8 mouse cellular contexts compared by ENCODE assay signal in genomic region chr5:77266886-77267401, GRCm38 (mm10). TPM values are rescaled to one million over a fixed set of nuclear protein-coding genes. Genes with fewer than 3 reads are reported as not detected.
A peak's percentile ranks its signal among the peaks of the same experiment; 100 is the strongest.
DNase-seq lines count a peak whose midpoint lies in the region; ATAC-seq and TF ChIP-seq lines count a peak whose summit lies in the region.

No protein-coding gene starts in this region.

- H3K9me3 ChIP-seq in heart, embryonic 15.5 days (replicated peaks): no peaks in the 10 kb centered on the region
- H3K9me3 ChIP-seq in liver, embryonic 14.5 days (ENCODE audit: control insufficient read depth, low read length): no peaks in the 10 kb centered on the region

- peaks cover 29% of the 10 kb centered on the region for H3K4me1 ChIP-seq in heart, embryonic 15.5 days (replicated peaks)
- H3K4me1 ChIP-seq in liver, embryonic 14.5 days (replicated peaks; ENCODE audit: control insufficient read depth in 2 of 2, insufficient read depth in 2 of 2, low read length in 1 of 2): peaks cover 0 to 6% of the 10 kb centered on the region in 2 experiments; a peak in 3 of 4 replicates

- TF ChIP-seq CTCF in liver, embryonic 14.5 days (IDR thresholded peaks at IDR 0.05; ENCODE audit: low read depth): no peak

- H3K4me3 ChIP-seq in heart, embryonic 15.5 days: peak overlapping the region; percentile 88
- H3K4me3 ChIP-seq in liver, embryonic 14.5 days (ENCODE audit: insufficient read depth in 1 of 2, low read depth in 2 of 2, low read length in 2 of 2): peak overlapping the region; percentile 80 to 85

- ATAC-seq in heart, embryonic 15.5 days (replicated peaks; ENCODE audit: insufficient number of reproducible peaks, insufficient read depth, low FRiP score, low read depth): no peak
- no peak for ATAC-seq in liver, embryonic 14.5 days (ENCODE audit: insufficient read depth)

- peak overlapping the region; percentile 87 for H3K9ac ChIP-seq in heart, embryonic 15.5 days
- H3K9ac ChIP-seq in liver, embryonic 14.5 days (replicated peaks): peak overlapping the region; percentile 71

- TF ChIP-seq EP300 in liver, embryonic 14.5 days (IDR thresholded peaks at IDR 0.05; ENCODE audit: low read depth): no peak

- H3K27ac ChIP-seq in heart, embryonic 15.5 days: peak overlapping the region; percentile 96
- peak overlapping the region; percentile 54 for H3K27ac ChIP-seq in liver, embryonic 14.5 days

- peaks cover 21% of the 10 kb centered on the region for H3K36me3 ChIP-seq in heart, embryonic 15.5 days
- H3K36me3 ChIP-seq in liver, embryonic 14.5 days (replicated peaks; ENCODE audit: control insufficient read depth, insufficient read depth, low read depth): no peaks in the 10 kb centered on the region

- DNase-seq in heart, adult 8-10 months (ENCODE audit: low spot score): peak; percentile 9
- no peak for DNase-seq in heart, postnatal 4 days
- peak; percentile 66 for DNase-seq in NIH3T3 (ENCODE audit: low read depth)
- peak in 1 of 3 experiments; percentile 36 for DNase-seq in liver, embryonic 14.5 days (ENCODE audit: low read depth in 3 of 3, low spot score in 3 of 3)
- DNase-seq in retina, embryonic 14.5 days (ENCODE audit: low spot score): peak; percentile 40
- DNase-seq in layer of hippocampus, postnatal 25 days (ENCODE audit: extremely low spot score in 1 of 2, low spot score in 1 of 2): no peak
- no peak for DNase-seq in urinary bladder, postnatal 4 days (ENCODE audit: low spot score in 2 of 2)

- no peaks in the 10 kb centered on the region for H3K27me3 ChIP-seq in heart, embryonic 15.5 days
- no peaks in the 10 kb centered on the region for H3K27me3 ChIP-seq in liver, embryonic 14.5 days (ENCODE audit: control insufficient read depth, insufficient read depth, low read length)

- WGBS in heart, embryonic 15.5 days: 1% methylated on average over 11 of the region's 11 CpGs
- WGBS in liver, embryonic 14.5 days (ENCODE audit: insufficient replicate concordance): under 1% methylated on average over 11 of the region's 11 CpGs

- peak overlapping the region; percentile 68 for H3K4me2 ChIP-seq in heart, embryonic 15.5 days
- peak overlapping the region; percentile 81 for H3K4me2 ChIP-seq in liver, embryonic 14.5 days (ENCODE audit: low read depth)

RNA-seq across cellular contexts. Expression of gene Rest, which starts 1.7 kb away (rescaled TPM):
- total RNA-seq in heart, adult 8-10 months (2022): 10 to 100 TPM; 13.2 to 14.9 (median 14.3) TPM
- 10 to 100 TPM; 33.2 to 34.3 TPM for total RNA-seq in heart, postnatal 4 days (2021)
- polyA plus RNA-seq in heart, embryonic 15.5 days (2015; fragmentation: Nextera tagmentation; extraction: Ambion mirVana): 19.3 and 22.1 TPM in 2 replicates
- polyA plus RNA-seq in liver, embryonic 14.5 days (2012; rRNA removed): 2.6 and 3.5 TPM in 2 replicates
- polyA plus RNA-seq in liver, embryonic 14.5 days (2014; fragmentation: Nextera tagmentation; extraction: Ambion mirVana): 6.6 and 6.8 TPM in 2 replicates
- 1 to 10 TPM; 4.4 to 5.4 TPM for total RNA-seq in layer of hippocampus, postnatal 25 days (2021)

RNA-seq across cellular contexts. Expression of gene Noa1, which starts 42.9 kb away (rescaled TPM):
- 10 to 100 TPM; 20.9 to 25.9 (median 22.3) TPM for total RNA-seq in heart, adult 8-10 months (2022)
- total RNA-seq in heart, postnatal 4 days (2021): 10 to 100 TPM; 14.3 to 14.7 TPM
- 20.6 and 21.6 TPM in 2 replicates for polyA plus RNA-seq in heart, embryonic 15.5 days (2015; fragmentation: Nextera tagmentation; extraction: Ambion mirVana)
- polyA plus RNA-seq in liver, embryonic 14.5 days (2012; rRNA removed): 9.3 and 11.4 TPM in 2 replicates
- polyA plus RNA-seq in liver, embryonic 14.5 days (2014; fragmentation: Nextera tagmentation; extraction: Ambion mirVana): 14.0 and 16.1 TPM in 2 replicates
- 10 to 100 TPM; 25.7 to 26.4 TPM for total RNA-seq in layer of hippocampus, postnatal 25 days (2021)

RNA-seq across cellular contexts. Expression of gene Polr2b, which starts 43.0 kb away (rescaled TPM):
- total RNA-seq in heart, adult 8-10 months (2022): 10 to 100 TPM; 30.5 to 35.7 (median 34.9) TPM
- total RNA-seq in heart, postnatal 4 days (2021): 10 to 100 TPM; 35.3 to 37.2 TPM
- polyA plus RNA-seq in heart, embryonic 15.5 days (2015; fragmentation: Nextera tagmentation; extraction: Ambion mirVana): 32.7 and 39.2 TPM in 2 replicates
- 15.0 and 25.7 TPM in 2 replicates for polyA plus RNA-seq in liver, embryonic 14.5 days (2012; rRNA removed)
- polyA plus RNA-seq in liver, embryonic 14.5 days (2014; fragmentation: Nextera tagmentation; extraction: Ambion mirVana): 33.6 and 34.8 TPM in 2 replicates
- total RNA-seq in layer of hippocampus, postnatal 25 days (2021): 10 to 100 TPM; 48.2 to 48.8 TPM

RNA-seq across cellular contexts. Expression of gene Spink2, which starts 55.7 kb away (rescaled TPM):
- not detected for total RNA-seq in heart, adult 8-10 months (2022)
- under 1 TPM; 0.48 to 0.74 TPM for total RNA-seq in heart, postnatal 4 days (2021)
- polyA plus RNA-seq in heart, embryonic 15.5 days (2015; fragmentation: Nextera tagmentation; extraction: Ambion mirVana): 3.0 and 3.7 TPM in 2 replicates
- polyA plus RNA-seq in liver, embryonic 14.5 days (2012; rRNA removed): 0.07 TPM in 1 of 2 replicates, not detected in the other
- not detected in 2 replicates for polyA plus RNA-seq in liver, embryonic 14.5 days (2014; fragmentation: Nextera tagmentation; extraction: Ambion mirVana)
- not detected for total RNA-seq in layer of hippocampus, postnatal 25 days (2021)

Comparison
In these comparisons a context has a peak if more than half of its experiments do, and no peak if none do; other contexts are left out.
1. DNase-seq: peak in heart, adult 8-10 months (single experiment), NIH3T3 (single experiment) and retina, embryonic 14.5 days (single experiment); none in heart, postnatal 4 days (single experiment), layer of hippocampus, postnatal 25 days (0 of 2) and urinary bladder, postnatal 4 days (0 of 2).